Mouse (Mus musculus) megakaryocyte-erythroid progenitor cell, adult 5-6 weeks (primary cell): Measurements from ENCODE around the gene Usp33. TPM values are rescaled to one million over a fixed set of nuclear protein-coding genes. Genes with fewer than 3 reads are reported as not detected.
"Not testable (repeated sequence)": the region's sequence is repeated elsewhere in the genome, so short reads cannot be mapped to it uniquely, and the experiment has no call there.

Experiments
- ATAC-seq: replicated peaks from 2 replicates; pipeline ENCODE4 v1.8.0; 2016; ENCODE audit warnings: mild to moderate bottlenecking, inconsistent platforms; ENCODE audit not compliant: severe bottlenecking, poor library complexity, low FRiP score, low TSS enrichment
- total RNA-seq, 2 experiments: library from RNA; stranded (forward) in 1 of 2; stranded (reverse) in 1 of 2; fragments of 200-1000, 215-1000 nt in 1 of 2; fragments of >200 nt in 1 of 2; fragmentation: Nextera tagmentation in 1 of 2; gene quantifications; 2 replicates each; pipeline ENCODE4 v1.2.3; 2014 to 2017

Gene Usp33
- 56.1 and 105 TPM in 2 replicates for total RNA-seq (2014; fragmentation: Nextera tagmentation)
- total RNA-seq (2017), result 93.4 and 95.7 TPM in 2 replicates

DNA sequence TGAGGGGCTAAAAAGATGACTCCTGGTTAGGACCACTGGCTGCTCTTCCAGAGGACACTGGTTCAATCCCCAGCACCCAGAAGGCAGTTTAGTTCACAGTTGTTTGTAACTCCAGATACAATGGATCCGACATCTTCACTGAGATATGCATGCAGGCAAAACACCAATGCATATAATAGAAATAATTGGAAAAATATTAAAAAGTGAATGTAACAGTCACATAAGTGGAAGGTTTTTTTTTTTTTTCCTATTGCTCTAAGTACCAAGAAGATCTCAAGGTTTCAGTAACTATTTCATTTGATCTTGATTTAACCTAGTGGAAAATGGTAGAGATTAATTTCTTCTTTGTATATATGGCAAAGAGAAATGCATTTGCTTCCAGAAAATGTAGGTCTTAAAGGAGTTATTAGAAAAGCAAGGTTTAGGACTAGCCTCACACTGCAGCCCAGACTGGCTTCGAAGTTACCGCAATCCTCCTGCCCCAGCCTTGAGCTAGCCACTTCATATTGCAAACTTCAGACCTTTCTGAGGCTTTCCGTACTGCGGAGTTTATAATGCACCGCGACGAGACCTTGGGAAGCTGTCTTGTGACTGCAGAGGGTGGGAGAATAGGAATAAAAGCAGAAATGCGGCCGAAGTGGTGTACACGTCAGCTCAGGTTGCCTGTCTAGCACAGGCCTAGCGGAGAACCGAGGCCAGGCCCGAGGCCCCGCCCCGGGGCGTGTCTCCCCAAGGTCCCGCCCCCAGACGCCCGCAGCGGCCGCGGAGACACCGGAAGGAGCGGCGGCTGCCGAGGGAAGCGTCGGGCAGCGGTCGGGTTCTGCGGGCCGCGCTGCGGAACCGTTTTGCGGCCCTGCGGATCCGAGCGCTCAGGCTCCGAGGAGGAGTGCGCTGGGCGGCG is at the start of gene Usp33:
Gene Usp33 (plus strand): TSS at position 747 of the 901 bp plus-strand sequence.
- peak; percentile 87 for ATAC-seq

DNA sequence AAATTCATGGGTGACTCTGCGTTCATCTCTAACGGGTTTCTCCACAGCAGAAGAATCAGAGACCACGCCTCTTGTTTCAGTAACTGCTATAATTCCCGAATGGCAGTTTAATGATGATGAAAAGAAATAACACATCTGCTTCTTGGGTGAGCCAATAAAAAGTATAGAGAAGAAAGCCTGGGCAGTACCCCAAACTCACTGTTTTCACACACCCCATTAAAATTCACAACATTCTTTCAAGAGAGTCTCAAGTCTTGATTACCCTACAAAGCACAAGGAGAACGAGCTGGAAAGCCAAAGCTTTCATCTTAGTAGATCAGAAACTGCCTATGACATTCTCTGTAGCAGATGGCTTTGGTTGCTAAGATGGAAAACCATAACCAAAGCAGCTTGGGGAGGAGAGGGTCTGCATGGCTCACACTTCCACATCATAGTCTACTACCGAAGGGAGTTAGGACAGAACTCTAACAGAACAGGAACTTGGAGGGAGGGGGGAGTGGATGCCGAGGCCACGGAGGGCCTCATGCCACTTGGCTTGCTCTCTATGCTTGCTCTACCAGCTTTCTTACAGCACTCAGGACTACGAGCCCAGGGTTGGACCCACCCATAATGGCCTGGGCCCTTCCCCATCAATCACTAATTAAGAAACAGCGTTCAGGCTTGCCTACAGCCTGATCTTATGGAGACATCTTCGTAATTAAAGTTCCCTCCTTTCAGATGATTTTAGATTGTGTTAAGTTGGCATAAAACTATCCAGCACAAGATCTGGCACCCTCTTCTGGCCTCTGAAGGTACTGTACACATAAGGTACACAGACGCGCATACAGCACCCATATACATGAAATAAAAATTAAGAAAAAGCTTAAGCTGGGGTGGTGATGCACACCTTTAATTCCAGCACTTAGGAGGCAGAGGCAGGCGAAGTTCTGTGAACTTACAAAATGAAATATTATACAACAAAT is 45.6 kb upstream of the Usp33 start:
- ATAC-seq, result 0 out of 2 replicates have a peak, but pooled peaks have one; percentile 50

DNA sequence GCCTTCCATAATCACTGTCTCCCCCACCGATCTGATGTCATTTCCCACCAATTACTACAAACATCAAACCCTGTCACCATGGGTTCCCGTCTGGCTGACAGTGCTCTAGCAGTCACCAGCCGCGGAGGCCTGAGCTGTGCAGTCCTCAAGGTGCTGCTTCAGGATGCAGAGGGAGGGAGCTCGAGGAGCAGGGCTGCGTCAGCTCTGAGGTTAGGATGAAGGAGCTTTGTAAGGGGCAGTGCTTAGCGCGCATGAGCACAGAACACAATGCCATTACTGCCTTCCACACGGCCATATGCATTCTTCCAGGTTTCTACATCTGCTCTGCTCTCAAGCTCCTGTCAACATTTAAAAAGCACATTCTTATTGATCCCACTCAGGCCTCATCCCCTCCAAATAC is 43.3 kb upstream of the Usp33 start:
- ATAC-seq, result no peak

DNA sequence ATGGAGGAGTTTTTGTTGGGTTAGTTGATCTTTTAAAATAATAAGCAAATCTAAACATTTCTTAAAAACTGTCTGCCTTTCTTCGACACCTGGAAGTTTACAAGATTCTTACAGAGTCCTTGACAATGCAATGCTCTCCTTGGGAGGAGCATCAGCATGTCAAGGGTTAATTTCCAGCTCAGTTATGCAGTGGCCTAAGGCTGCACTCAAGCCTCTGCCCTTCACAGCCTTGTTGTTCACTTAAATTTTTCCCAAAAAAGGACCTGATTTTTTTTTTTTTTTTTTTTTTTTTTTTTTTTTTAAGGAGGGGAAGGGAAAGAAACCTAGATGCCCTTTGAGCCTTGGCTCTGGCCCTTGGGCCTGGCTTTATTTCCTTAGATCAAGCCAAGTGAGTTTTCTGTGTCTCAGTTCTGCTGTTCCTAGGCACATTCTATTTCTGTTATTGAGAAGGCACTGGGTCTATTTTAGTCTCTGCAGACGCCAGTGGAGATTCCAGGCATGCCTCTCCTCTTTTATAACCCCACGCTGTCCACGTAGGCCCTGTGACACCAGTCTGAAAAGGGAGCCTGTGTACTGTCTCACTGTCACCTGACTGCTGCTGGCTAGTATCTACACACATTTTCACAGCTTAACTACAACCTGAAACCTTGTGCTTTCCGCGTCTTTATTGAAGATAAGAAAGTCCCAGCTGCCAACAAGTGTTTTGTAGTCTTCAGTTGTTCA is 42.0 kb upstream of the Usp33 start:
- ATAC-seq, result no peak

GRCm38 (mm10) chr3:152305080-152305479 is 41.2 kb upstream of the Usp33 start:
- no peak for ATAC-seq

- ATAC-seq, result no peak
Observed at GRCm38 (mm10) chr3:152305971-152306370, 40.3 kb upstream of the Usp33 start.

DNA sequence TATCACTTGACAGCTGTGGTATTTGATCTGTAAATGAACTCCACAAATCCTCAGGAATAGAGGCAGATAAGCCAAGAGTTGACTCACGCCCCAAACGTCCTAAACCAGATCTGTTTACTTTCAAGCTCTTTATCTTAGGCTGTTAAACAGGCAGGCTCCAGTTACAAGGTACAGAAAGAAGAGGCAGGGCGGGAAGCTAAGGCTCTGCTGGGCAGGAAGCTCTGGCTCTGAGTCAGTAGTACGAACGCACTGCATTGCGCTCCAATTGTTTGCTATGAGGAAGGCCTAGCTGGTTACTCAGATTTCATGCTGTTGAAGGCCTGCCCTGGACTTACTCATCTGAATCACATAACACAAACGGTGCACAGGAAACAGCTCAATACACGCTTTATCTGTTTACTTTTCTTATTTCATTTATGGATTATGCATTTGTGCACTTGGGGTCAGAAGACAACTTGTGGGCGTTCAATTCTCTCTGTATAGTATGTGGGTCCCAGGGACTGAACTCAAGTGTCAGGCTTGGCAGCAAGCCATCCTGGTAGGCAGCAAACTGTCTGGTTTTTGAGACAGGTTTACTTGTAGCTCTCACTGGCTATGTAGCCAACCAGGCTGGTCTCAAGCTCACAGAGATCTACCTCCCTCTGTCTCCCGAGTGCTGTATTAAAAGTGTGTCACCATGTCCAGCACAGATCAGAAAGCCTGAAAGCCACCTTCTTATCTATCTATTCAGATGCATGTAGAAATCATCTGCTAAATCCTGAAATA is 37.6 kb upstream of the Usp33 start:
- ATAC-seq, result peak; percentile 73

GRCm38 (mm10) chr3:152309250-152309645 is 37.0 kb upstream of the Usp33 start:
- peak; percentile 32 for ATAC-seq

- not testable (repeated sequence) for ATAC-seq
Observed at GRCm38 (mm10) chr3:152314666-152315065, 31.6 kb upstream of the Usp33 start.

- peak; percentile 99 for ATAC-seq
Observed at GRCm38 (mm10) chr3:152315613-152316012, 30.7 kb upstream of the Usp33 start.

DNA sequence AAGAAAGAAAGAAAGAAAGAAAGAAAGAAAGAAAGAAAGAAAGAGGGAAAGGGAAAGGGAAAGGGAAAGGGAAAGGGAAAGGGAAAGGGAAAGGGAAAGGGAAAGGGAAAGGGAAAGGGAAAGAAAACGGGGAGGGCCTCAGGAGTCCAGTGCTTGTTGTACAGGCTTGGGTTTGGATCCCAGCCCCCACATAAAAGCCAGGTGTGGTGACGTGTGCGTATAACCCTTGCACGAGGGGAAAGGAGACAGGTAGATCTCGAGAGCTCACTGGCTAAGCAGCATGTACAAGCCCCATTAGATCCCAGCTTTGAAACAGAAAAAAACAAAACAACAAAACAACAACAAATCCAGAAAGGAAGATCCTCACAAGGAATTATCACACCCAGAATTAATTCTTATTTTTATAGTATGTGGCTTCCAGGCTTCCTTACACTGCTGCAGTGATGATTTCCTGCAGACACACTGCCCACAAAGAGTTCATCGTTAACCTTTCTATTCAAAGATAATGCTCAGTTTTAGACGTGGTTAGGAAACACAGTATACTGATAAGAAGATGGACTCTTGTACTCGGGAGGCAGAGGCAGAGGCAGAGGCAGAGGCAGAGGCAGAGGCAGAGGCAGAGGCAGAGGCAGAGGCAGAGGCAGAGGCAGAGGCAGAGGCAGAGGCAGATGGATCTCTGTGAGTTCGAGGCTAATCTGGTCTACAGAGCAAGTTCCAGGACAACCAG is 29.7 kb upstream of the Usp33 start:
- not testable (repeated sequence) for ATAC-seq

GRCm38 (mm10) chr3:152320972-152321645 is 25.2 kb upstream of the Usp33 start:
- ATAC-seq, result peak; percentile 50; the same call in 1 of the 2 replicates

DNA sequence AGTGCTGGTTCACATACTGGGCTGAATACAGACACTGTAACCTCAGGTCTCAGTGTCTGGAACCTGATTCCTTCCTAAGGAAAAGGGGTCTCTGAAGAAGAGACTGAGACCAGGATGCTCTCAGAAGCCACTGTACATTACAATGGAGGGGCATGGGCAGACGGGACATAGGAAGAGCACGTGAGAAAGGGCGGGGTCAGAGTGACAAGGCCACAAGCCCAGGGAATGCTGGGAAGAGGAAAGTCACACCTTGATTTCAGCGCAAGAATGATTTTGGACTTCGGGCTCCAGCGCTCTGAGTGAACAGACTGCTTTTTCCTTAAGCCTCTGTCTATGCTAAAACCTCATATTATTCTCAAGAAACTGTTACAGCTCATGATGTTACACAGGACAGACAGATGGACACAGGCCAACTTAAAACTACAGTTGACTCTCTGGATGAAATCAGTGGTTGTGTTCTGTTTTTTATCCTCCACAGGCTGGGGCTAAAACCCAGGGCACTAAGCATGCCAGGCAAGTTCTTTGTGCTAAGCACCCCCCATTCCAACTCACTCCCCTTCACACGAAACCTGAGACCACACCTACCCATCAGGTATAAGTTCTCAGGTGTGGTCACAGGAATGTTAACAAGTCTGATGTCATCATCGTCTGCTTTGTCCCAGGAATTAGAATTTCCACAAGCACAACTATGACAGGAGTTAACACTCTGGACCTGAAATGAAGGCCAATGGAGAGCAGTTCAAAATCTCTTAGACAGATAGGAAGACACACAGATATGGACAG is 24.3 kb upstream of the Usp33 start:
- ATAC-seq, result no peak

DNA sequence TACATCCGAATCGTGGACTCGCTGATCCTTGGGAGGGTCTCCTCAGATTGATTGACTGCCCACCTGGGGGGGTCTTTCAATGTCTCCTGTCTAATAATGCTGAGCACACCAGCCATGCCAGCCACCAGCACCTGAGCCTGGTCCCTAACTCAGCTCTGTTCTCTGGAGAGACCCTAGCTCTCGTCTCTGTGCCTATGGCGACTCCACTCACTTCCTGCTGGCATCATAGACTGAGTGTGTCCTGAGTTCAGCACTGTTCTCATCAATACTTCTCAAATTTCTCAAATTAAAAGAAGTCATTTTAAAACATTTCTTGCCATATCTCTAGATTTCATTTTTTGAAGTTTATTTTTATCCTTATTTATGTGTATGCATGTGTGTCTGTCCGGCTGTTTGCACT is 14.2 kb upstream of the Usp33 start:
- ATAC-seq, result no peak

- peak; percentile 52 for ATAC-seq
Observed at GRCm38 (mm10) chr3:152332545-152333300, 13.6 kb upstream of the Usp33 start.

DNA sequence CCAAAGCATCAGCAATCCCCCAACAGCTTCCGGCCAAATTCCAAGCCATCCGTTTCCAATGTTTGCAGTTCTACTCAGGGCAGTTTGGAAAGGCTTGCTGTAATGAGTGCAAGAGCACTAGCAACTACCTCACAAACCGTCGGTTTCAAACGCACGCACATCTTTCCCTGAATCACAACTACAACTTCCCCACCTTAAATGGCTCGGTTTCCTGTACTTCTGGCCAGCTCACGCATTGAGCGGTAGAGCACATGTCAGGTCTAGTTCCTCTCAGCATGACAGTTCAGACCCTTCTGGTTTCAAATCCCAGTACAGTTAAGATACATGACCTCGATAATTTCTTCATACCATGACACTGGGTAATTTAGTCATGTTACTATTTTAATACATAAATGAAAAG is 12.6 kb upstream of the Usp33 start:
- no peak for ATAC-seq
